Mouse (Mus musculus): ENCODE measurements around the gene 5031410I06Rik.
"Not testable (repeated sequence)": the region's sequence is repeated elsewhere in the genome, so short reads cannot be mapped to it uniquely, and the experiment has no call there.

DNA sequence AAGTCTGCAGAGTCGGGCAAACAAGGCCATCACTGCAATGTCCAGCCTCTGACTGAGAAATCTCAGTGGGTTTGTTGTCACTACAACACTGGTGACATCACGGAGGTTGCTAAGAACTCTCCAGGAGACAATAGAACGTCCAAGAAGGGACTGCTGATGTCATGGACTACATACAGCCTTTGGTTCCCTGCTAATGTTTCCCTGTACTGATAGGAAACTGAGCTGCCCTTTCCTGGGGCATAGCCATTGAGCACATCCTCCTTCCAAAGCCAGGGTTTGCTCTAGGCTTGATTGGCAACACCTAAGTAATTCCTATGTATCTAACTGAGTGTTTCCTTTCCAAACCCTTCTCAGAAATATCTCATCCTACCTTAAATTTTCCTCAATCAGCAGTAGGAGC lies 16.2 kb upstream of the 5031410I06Rik start, which contains the start of gene Gm10220:
- TF ChIP-seq CTCF (IDR thresholded peaks at IDR 0.05; ENCODE audit: control insufficient read depth, insufficient read depth, insufficient replicate concordance, low read depth, low read length); POLR2A (IDR thresholded peaks at IDR 0.05; ENCODE audit: control insufficient read depth, low read depth, low read length): not testable (repeated sequence)
